Mouse (Mus musculus): ENCODE measurements around the gene Ampd3. TPM values are rescaled to one million over a fixed set of nuclear protein-coding genes. Genes with fewer than 3 reads are reported as not detected.

The Ampd3 gene
- polyA plus RNA-seq, 1 experiment from 2014 or later, result 7.9 TPM

GRCm38 (mm10) chr7:110854519-110854918 is 86.5 kb downstream of the Ampd3 start:
- Histone ChIP-seq H3K27ac (replicated peaks in 1 of 2; ENCODE audit: control insufficient read depth in 1 of 2, insufficient read depth in 1 of 2, low read depth in 2 of 2, low read length in 2 of 2) (no peak overlapping the region), H3K4me1 (ENCODE audit: control insufficient read depth in 2 of 2, insufficient read depth in 2 of 2, low read length in 2 of 2) (peaks cover 3 to 4% of the 10 kb centered on the region in 2 experiments; a peak in 2 of 4 replicates), H3K9ac (ENCODE audit: low read length) (no peak overlapping the region), H3K36me3 (ENCODE audit: control insufficient read depth, insufficient read depth, low read length) (no peaks in the 10 kb centered on the region), H3K4me2 (ENCODE audit: low read length) (no peak overlapping the region), H3K9me3 (ENCODE audit: control insufficient read depth, low read length) (no peaks in the 10 kb centered on the region), H3K4me3 (ENCODE audit: control insufficient read depth in 1 of 2, insufficient read depth in 1 of 2, low read depth in 1 of 2, low read length in 2 of 2) (no peak overlapping the region), H3K27me3 (ENCODE audit: control insufficient read depth, insufficient read depth, low read length) (no peaks in the 10 kb centered on the region)
- 65% methylated on average over 3 of the region's 3 CpGs for WGBS
- no peak for ATAC-seq (ENCODE audit: insufficient number of reproducible peaks, insufficient read depth, low FRiP score, low read depth)

GRCm38 (mm10) chr7:110854927-110855546 is 87.0 kb downstream of the Ampd3 start:
- no peaks in the 10 kb centered on the region for H3K27me3 ChIP-seq (ENCODE audit: control insufficient read depth, insufficient read depth, low read length)
- H3K36me3 ChIP-seq (ENCODE audit: control insufficient read depth, insufficient read depth, low read length), result no peaks in the 10 kb centered on the region
- no peak overlapping the region for H3K9ac ChIP-seq (ENCODE audit: low read length)
- ATAC-seq (ENCODE audit: insufficient number of reproducible peaks, insufficient read depth, low FRiP score, low read depth), result no peak
- no peak overlapping the region for H3K27ac ChIP-seq (replicated peaks in 1 of 2; ENCODE audit: control insufficient read depth in 1 of 2, insufficient read depth in 1 of 2, low read depth in 2 of 2, low read length in 2 of 2)
- WGBS, result 70% methylated on average over 8 of the region's 8 CpGs
- no peaks in the 10 kb centered on the region for H3K9me3 ChIP-seq (ENCODE audit: control insufficient read depth, low read length)
- H3K4me2 ChIP-seq (ENCODE audit: low read length), result no peak overlapping the region
- H3K4me1 ChIP-seq (ENCODE audit: control insufficient read depth in 2 of 2, insufficient read depth in 2 of 2, low read length in 2 of 2), result peaks cover 3 to 4% of the 10 kb centered on the region in 2 experiments; a peak in 2 of 4 replicates
- no peak overlapping the region for H3K4me3 ChIP-seq (ENCODE audit: control insufficient read depth in 1 of 2, insufficient read depth in 1 of 2, low read depth in 1 of 2, low read length in 2 of 2)

- no peak overlapping the region for H3K27ac ChIP-seq (replicated peaks in 1 of 2; ENCODE audit: control insufficient read depth in 1 of 2, insufficient read depth in 1 of 2, low read depth in 2 of 2, low read length in 2 of 2)
- no peak for ATAC-seq (ENCODE audit: insufficient number of reproducible peaks, insufficient read depth, low FRiP score, low read depth)
- no peak overlapping the region for H3K4me2 ChIP-seq (ENCODE audit: low read length)
- no peak overlapping the region for H3K9ac ChIP-seq (ENCODE audit: low read length)
- H3K4me1 ChIP-seq (ENCODE audit: control insufficient read depth in 2 of 2, insufficient read depth in 2 of 2, low read length in 2 of 2), result peaks cover 3 to 4% of the 10 kb centered on the region in 2 experiments; a peak in 2 of 4 replicates
- H3K4me3 ChIP-seq (ENCODE audit: control insufficient read depth in 1 of 2, insufficient read depth in 1 of 2, low read depth in 1 of 2, low read length in 2 of 2), result no peak overlapping the region
- H3K27me3 ChIP-seq (ENCODE audit: control insufficient read depth, insufficient read depth, low read length), result no peaks in the 10 kb centered on the region
- WGBS, result 62% methylated on average over 1 of the region's 1 CpGs
- no peaks in the 10 kb centered on the region for H3K36me3 ChIP-seq (ENCODE audit: control insufficient read depth, insufficient read depth, low read length)
- H3K9me3 ChIP-seq (ENCODE audit: control insufficient read depth, low read length), result no peaks in the 10 kb centered on the region
These were observed 87.6 kb downstream of the Ampd3 start for GRCm38 (mm10) chr7:110855604-110856003.

- 24% methylated on average over 5 of the region's 5 CpGs for WGBS
- no peak for ATAC-seq (ENCODE audit: insufficient number of reproducible peaks, insufficient read depth, low FRiP score, low read depth)
- Histone ChIP-seq H3K9ac (ENCODE audit: low read length) (no peak overlapping the region), H3K4me2 (ENCODE audit: low read length) (0 out of 2 replicates have a peak overlapping the region, but pooled peaks have one; percentile 6), H3K36me3 (ENCODE audit: control insufficient read depth, insufficient read depth, low read length) (no peaks in the 10 kb centered on the region), H3K27me3 (ENCODE audit: control insufficient read depth, insufficient read depth, low read length) (no peaks in the 10 kb centered on the region), H3K4me1 (ENCODE audit: control insufficient read depth in 2 of 2, insufficient read depth in 2 of 2, low read length in 2 of 2) (peaks cover 3 to 4% of the 10 kb centered on the region in 2 experiments; a peak in 2 of 4 replicates), H3K27ac (replicated peaks in 1 of 2; ENCODE audit: control insufficient read depth in 1 of 2, insufficient read depth in 1 of 2, low read depth in 2 of 2, low read length in 2 of 2) (peak overlapping the region in 1 of 2 experiments; percentile 37; a peak in 1 of 4 replicates), H3K4me3 (ENCODE audit: control insufficient read depth in 1 of 2, insufficient read depth in 1 of 2, low read depth in 1 of 2, low read length in 2 of 2) (no peak overlapping the region), H3K9me3 (ENCODE audit: control insufficient read depth, low read length) (no peaks in the 10 kb centered on the region)
These were observed 92.1 kb downstream of the Ampd3 start for GRCm38 (mm10) chr7:110860129-110860528.

Small RNA genes lying within 50 kb of the gene (microRNA-seq; reads per million reads assigned to microRNA genes)
- not detected for gene Gm47282

Other genes with a start within 250 kb of the Ampd3 start
- gene Sbf2, start 153.3 kb upstream of the Ampd3 start, polyA plus RNA-seq (2014; fragmentation: Nextera tagmentation; extraction: Ambion mirVana), result 37.1 and 38.4 TPM in 2 replicates
- 13.7 and 15.3 TPM in 2 replicates for gene Adm, start 140.5 kb upstream of the Ampd3 start, polyA plus RNA-seq (2014; fragmentation: Nextera tagmentation; extraction: Ambion mirVana)
- gene Rnf141, start 76.3 kb downstream of the Ampd3 start, polyA plus RNA-seq (2014; fragmentation: Nextera tagmentation; extraction: Ambion mirVana), result 39.5 and 40.2 TPM in 2 replicates
- 5.7 and 6.3 TPM in 2 replicates for gene Lyve1, start 95.0 kb downstream of the Ampd3 start, polyA plus RNA-seq (2014; fragmentation: Nextera tagmentation; extraction: Ambion mirVana)
- gene Mrvi1, start 214.3 kb downstream of the Ampd3 start, polyA plus RNA-seq (2014; fragmentation: Nextera tagmentation; extraction: Ambion mirVana), result 6.0 and 6.3 TPM in 2 replicates

Measured in heart, embryonic 14.5 days (tissue).